9 mouse cellular contexts compared by ENCODE assay signal in genomic region chr7:112720989-112721337, GRCm38 (mm10). TPM values are rescaled to one million over a fixed set of nuclear protein-coding genes. Genes with fewer than 3 reads are reported as not detected.
DNase-seq lines count a peak whose midpoint lies in the region; ATAC-seq and TF ChIP-seq lines count a peak whose summit lies in the region.
"Had no signal": no experiment of that assay in that cellular context is flagged by ENCODE, and none has a peak within 500 bp of the region (broad histone marks: within the 10 kb centered on the region; RNA-seq: fewer than 3 reads in every experiment).

No protein-coding gene starts in this region.

- TF ChIP-seq POLR2A in heart, adult 2 months (IDR thresholded peaks at IDR 0.05; ENCODE audit: insufficient read depth, low read depth, low read length): no peak

- DNase-seq in heart, adult 2 months: no peak
- DNase-seq in embryonic facial prominence, embryonic 14.5 days (ENCODE audit: low spot score): no peak
- DNase-seq in cerebellum, postnatal 25 days: no peak
- DNase-seq in adrenal gland, adult 18-20 months (ENCODE audit: low spot score in 2 of 2): no peak

- H3K27me3 ChIP-seq in heart, embryonic 16.5 days (ENCODE audit: control insufficient read depth, insufficient read depth, low read length): no peaks in the 10 kb centered on the region
- no peaks in the 10 kb centered on the region for H3K27me3 ChIP-seq in heart, adult 2 months (ENCODE audit: control insufficient read depth, insufficient read depth, low read length)
- no peaks in the 10 kb centered on the region for H3K27me3 ChIP-seq in embryonic facial prominence, embryonic 14.5 days (replicated peaks; ENCODE audit: control insufficient read depth, insufficient read depth, low read length)
- H3K27me3 ChIP-seq in hindbrain, embryonic 15.5 days: no peaks in the 10 kb centered on the region
- H3K27me3 ChIP-seq in midbrain, embryonic 16.5 days (ENCODE audit: control insufficient read depth, insufficient read depth, low read depth, low read length): no peaks in the 10 kb centered on the region

- intact Hi-C loops in heart, adult 2 months (cut with DNase I): no loop called here

- no peaks in the 10 kb centered on the region for H3K9me3 ChIP-seq in heart, embryonic 16.5 days (replicated peaks; ENCODE audit: control insufficient read depth, low read length)
- no peaks in the 10 kb centered on the region for H3K9me3 ChIP-seq in embryonic facial prominence, embryonic 14.5 days (ENCODE audit: control insufficient read depth, low read length)
- no peaks in the 10 kb centered on the region for H3K9me3 ChIP-seq in hindbrain, embryonic 15.5 days
- no peaks in the 10 kb centered on the region for H3K9me3 ChIP-seq in midbrain, embryonic 16.5 days (replicated peaks; ENCODE audit: control insufficient read depth, low read length, poor library complexity, severe bottlenecking)

- peak overlapping the region; percentile 56 for H3K27ac ChIP-seq in heart, embryonic 16.5 days (ENCODE audit: low read length)
- no peak overlapping the region for H3K27ac ChIP-seq in heart, adult 2 months
- peak overlapping the region; percentile 57 for H3K27ac ChIP-seq in embryonic facial prominence, embryonic 14.5 days (replicated peaks; ENCODE audit: low read depth, low read length)
- peak overlapping the region; percentile 34 for H3K27ac ChIP-seq in hindbrain, embryonic 15.5 days (replicated peaks)
- peak overlapping the region; percentile 75 for H3K27ac ChIP-seq in midbrain, embryonic 16.5 days (ENCODE audit: low read length)

- no peak for TF ChIP-seq EP300 in heart, adult 2 months (IDR thresholded peaks at IDR 0.05; ENCODE audit: insufficient read depth, low read depth, low read length)

- peak overlapping the region; percentile 60 for H3K4me2 ChIP-seq in heart, embryonic 16.5 days (ENCODE audit: low read depth, low read length)
- H3K4me2 ChIP-seq in embryonic facial prominence, embryonic 14.5 days (ENCODE audit: low read depth, low read length): peak overlapping the region; percentile 49
- peak overlapping the region; percentile 49 for H3K4me2 ChIP-seq in hindbrain, embryonic 15.5 days
- peak overlapping the region; percentile 51 for H3K4me2 ChIP-seq in midbrain, embryonic 16.5 days (ENCODE audit: low read length)

- ATAC-seq in heart, embryonic 16.5 days (replicated peaks; ENCODE audit: extremely low read depth, insufficient read depth, low FRiP score): no peak
- 0 out of 2 replicates have a peak, but pooled peaks have one; percentile 4 for ATAC-seq in embryonic facial prominence, embryonic 14.5 days (ENCODE audit: low read depth)
- ATAC-seq in hindbrain, embryonic 15.5 days (ENCODE audit: low FRiP score, low read depth): 0 out of 2 replicates have a peak, but pooled peaks have one; percentile 6
- peak; percentile 41 for ATAC-seq in midbrain, embryonic 16.5 days
- no peak for ATAC-seq in erythroblast, adult 5-6 weeks (replicated peaks; ENCODE audit: low FRiP score, poor library complexity, severe bottlenecking)

- no peak overlapping the region; the same call in 1 of the 2 replicates for H3K4me3 ChIP-seq in heart, embryonic 16.5 days (ENCODE audit: low read length)
- no peak overlapping the region for H3K4me3 ChIP-seq in heart, adult 2 months
- H3K4me3 ChIP-seq in embryonic facial prominence, embryonic 14.5 days (ENCODE audit: low read depth, low read length): no peak overlapping the region
- no peak overlapping the region for H3K4me3 ChIP-seq in hindbrain, embryonic 15.5 days
- peak overlapping the region; percentile 21; the same call in 1 of the 2 replicates for H3K4me3 ChIP-seq in midbrain, embryonic 16.5 days (ENCODE audit: low read depth, low read length)

- H3K36me3 ChIP-seq in heart, embryonic 16.5 days (ENCODE audit: control insufficient read depth, insufficient read depth): no peaks in the 10 kb centered on the region
- H3K36me3 ChIP-seq in heart, adult 2 months (ENCODE audit: control insufficient read depth, insufficient read depth, low read length): 0 out of 2 replicates have a peak, but pooled peaks cover 2% of the 10 kb centered on the region
- H3K36me3 ChIP-seq in embryonic facial prominence, embryonic 14.5 days (ENCODE audit: control insufficient read depth, insufficient read depth, low read length): no peaks in the 10 kb centered on the region
- H3K36me3 ChIP-seq in hindbrain, embryonic 15.5 days: no peaks in the 10 kb centered on the region
- no peaks in the 10 kb centered on the region for H3K36me3 ChIP-seq in midbrain, embryonic 16.5 days (ENCODE audit: control insufficient read depth, insufficient read depth, low read length)

- peaks cover 68% of the 10 kb centered on the region for H3K4me1 ChIP-seq in heart, embryonic 16.5 days (ENCODE audit: control insufficient read depth, insufficient read depth, low read length)
- H3K4me1 ChIP-seq in heart, adult 2 months (ENCODE audit: control insufficient read depth, insufficient read depth, low read length): peaks cover 23% of the 10 kb centered on the region
- H3K4me1 ChIP-seq in embryonic facial prominence, embryonic 14.5 days (ENCODE audit: control insufficient read depth, insufficient read depth, low read length): peaks cover 25% of the 10 kb centered on the region
- peaks cover 38% of the 10 kb centered on the region for H3K4me1 ChIP-seq in hindbrain, embryonic 15.5 days (replicated peaks)
- H3K4me1 ChIP-seq in midbrain, embryonic 16.5 days (ENCODE audit: control insufficient read depth, insufficient read depth, low read length): peaks cover 16% of the 10 kb centered on the region

- WGBS in heart, embryonic 16.5 days: 7% methylated on average over 4 of the region's 4 CpGs
- WGBS in heart, adult 2 months: 16% methylated on average over 4 of the region's 4 CpGs
- 12% methylated on average over 4 of the region's 4 CpGs for WGBS in embryonic facial prominence, embryonic 14.5 days
- 11% methylated on average over 4 of the region's 4 CpGs for WGBS in hindbrain, embryonic 15.5 days
- 24% methylated on average over 4 of the region's 4 CpGs for WGBS in midbrain, embryonic 16.5 days

- H3K79me2 ChIP-seq in heart, adult 2 months (replicated peaks; ENCODE audit: control insufficient read depth, insufficient read depth, low read length): peaks cover 3% of the 10 kb centered on the region; the same call in 1 of the 2 replicates

- TF ChIP-seq CTCF in heart, adult 2 months (IDR thresholded peaks at IDR 0.05): no peak

- peak overlapping the region; percentile 6 for H3K9ac ChIP-seq in heart, embryonic 16.5 days (ENCODE audit: low read length)
- no peak overlapping the region for H3K9ac ChIP-seq in heart, adult 2 months (ENCODE audit: low read depth, low read length)
- H3K9ac ChIP-seq in embryonic facial prominence, embryonic 14.5 days (ENCODE audit: low read depth, low read length): no peak overlapping the region
- 0 out of 2 replicates have a peak overlapping the region, but pooled peaks have one; percentile 31 for H3K9ac ChIP-seq in hindbrain, embryonic 15.5 days
- peak overlapping the region; percentile 50; the same call in 1 of the 2 replicates for H3K9ac ChIP-seq in midbrain, embryonic 16.5 days (ENCODE audit: low read depth, low read length)

RNA-seq across cellular contexts. Expression of gene Tead1, which starts 41.8 kb away (rescaled TPM):
- polyA plus RNA-seq in heart, embryonic 16.5 days (2015; fragmentation: Nextera tagmentation; extraction: Ambion mirVana): 19.4 and 24.8 TPM in 2 replicates
- total RNA-seq in heart, adult 2 months (2021): 100 to 1,000 TPM; 169 to 195 TPM
- polyA plus RNA-seq in heart, adult 2 months (2012; rRNA removed): 39.5 and 67.4 TPM in 2 replicates
- 18.0 and 18.2 TPM in 2 replicates for polyA plus RNA-seq in embryonic facial prominence, embryonic 14.5 days (2014; fragmentation: Nextera tagmentation; extraction: Ambion mirVana)
- 15.3 and 15.7 TPM in 2 replicates for polyA plus RNA-seq in hindbrain, embryonic 15.5 days (2015; fragmentation: Nextera tagmentation; extraction: Ambion mirVana)
- 11.3 and 12.5 TPM in 2 replicates for polyA plus RNA-seq in midbrain, embryonic 16.5 days (2015; fragmentation: Nextera tagmentation; extraction: Ambion mirVana)
- total RNA-seq in erythroblast, adult 5-6 weeks (2015; ENCODE audit: low replicate concordance): not detected in 2 replicates
- 0.14 TPM in 1 of 2 replicates, not detected in the other for total RNA-seq in erythroblast, adult 5-6 weeks (2017; ENCODE audit: low replicate concordance)
- 100 to 1,000 TPM; 103 to 120 TPM for total RNA-seq in adrenal gland, adult 18-20 months (2021)
- total RNA-seq: common myeloid progenitor, adult 5-6 weeks had no signal

Comparison
In these comparisons a context has a peak if more than half of its experiments do, and no peak if none do; other contexts are left out.
1. H3K9ac ChIP-seq: peak in heart, embryonic 16.5 days (single experiment), hindbrain, embryonic 15.5 days (single experiment) and midbrain, embryonic 16.5 days (single experiment); none in heart, adult 2 months (single experiment) and embryonic facial prominence, embryonic 14.5 days (single experiment).
2. ATAC-seq: peak in embryonic facial prominence, embryonic 14.5 days (single experiment), hindbrain, embryonic 15.5 days (single experiment) and midbrain, embryonic 16.5 days (single experiment); none in heart, embryonic 16.5 days (single experiment) and erythroblast, adult 5-6 weeks (single experiment).
3. Peak in every context shown above with its lines, with median percentiles within 50 percentile points of each other: H3K4me2 ChIP-seq.